Mouse (Mus musculus) ES-E14 (cell line): ENCODE measurements around the gene Ralgps1.

Experiments
- CHD2 ChIP-seq: IDR thresholded peaks from 2 replicates; pipeline ENCODE4 v1.6.1; 2014; ENCODE audit warnings: mild to moderate bottlenecking, low read depth, low read length, inconsistent platforms
- ZNF384 ChIP-seq: IDR thresholded peaks from 2 replicates; pipeline ENCODE4 v1.6.1; 2012; ENCODE audit warnings: low read depth, low read length, inconsistent platforms

GRCm38 (mm10) chr2:33100536-33100935 lies 270.8 kb downstream of the Ralgps1 start:
- TF ChIP-seq ZNF384: no peak
- no peak for TF ChIP-seq CHD2
